ENCODE assay signal across 11 mouse cellular contexts in the genomic region with DNA sequence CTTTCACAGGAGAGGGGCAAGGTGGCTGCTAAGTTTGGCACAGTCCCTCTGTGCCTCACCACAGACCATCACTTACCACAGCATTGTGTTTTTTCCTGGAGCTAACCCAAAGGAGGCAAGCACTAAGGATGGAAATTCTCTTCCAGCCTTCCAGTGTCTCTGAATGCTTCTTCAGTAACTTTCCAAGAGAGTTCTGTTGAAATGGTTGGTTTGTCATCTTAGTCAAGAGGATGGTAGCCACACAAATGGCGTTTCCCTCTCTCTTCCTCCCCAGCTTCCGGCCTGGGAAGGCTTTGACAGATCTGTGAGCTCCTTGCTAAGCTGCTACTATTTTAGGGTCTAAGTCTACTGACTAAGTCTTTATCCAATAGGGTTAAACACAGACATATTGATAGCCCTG. TPM values are rescaled to one million over a fixed set of nuclear protein-coding genes. Genes with fewer than 3 reads are reported as not detected.
A peak's percentile ranks its signal among the peaks of the same experiment; 100 is the strongest.
DNase-seq lines count a peak whose midpoint lies in the region; ATAC-seq and TF ChIP-seq lines count a peak whose summit lies in the region.
"Had no signal": no experiment of that assay in that cellular context is flagged by ENCODE, and none has a peak within 500 bp of the region (broad histone marks: within the 10 kb centered on the region; RNA-seq: fewer than 3 reads in every experiment).

A gene (minus strand): TSS at position 247 of the 400 bp plus-strand sequence.

- peak within 1 kb of the TSS; percentile 87 for H3K4me2 ChIP-seq in forebrain, embryonic 13.5 days
- H3K4me2 ChIP-seq in midbrain, embryonic 12.5 days (replicated peaks) = peak within 1 kb of the TSS; percentile 70

- H3K36me3 ChIP-seq in forebrain, embryonic 13.5 days (ENCODE audit: poor library complexity, severe bottlenecking) = no peaks in the 10 kb centered on the region
- H3K36me3 ChIP-seq in midbrain, embryonic 12.5 days = no peaks in the 10 kb centered on the region

- no peak for TF ChIP-seq CTCF in layer of hippocampus, adult 2 months (conservative IDR thresholded peaks at IDR 0.05)

- H3K9me3 ChIP-seq in forebrain, embryonic 13.5 days (replicated peaks) = no peaks in the 10 kb centered on the region
- H3K9me3 ChIP-seq in midbrain, embryonic 12.5 days = no peaks in the 10 kb centered on the region
- H3K9me3 ChIP-seq: megakaryocyte, embryonic 14.5 days had no signal

- H3K27me3 ChIP-seq in forebrain, embryonic 13.5 days = no peaks in the 10 kb centered on the region
- no peaks in the 10 kb centered on the region for H3K27me3 ChIP-seq in midbrain, embryonic 12.5 days

- 62% methylated on average over 2 of the region's 2 CpGs for WGBS in forebrain, embryonic 13.5 days
- WGBS in midbrain, embryonic 12.5 days = 40% methylated on average over 2 of the region's 2 CpGs

- no peak within 1 kb of the TSS for H3K4me3 ChIP-seq in layer of hippocampus, adult 2 months
- H3K4me3 ChIP-seq in forebrain, embryonic 13.5 days = 0 out of 2 replicates have a peak within 1 kb of the TSS, but pooled peaks have one; percentile 95
- H3K4me3 ChIP-seq in midbrain, embryonic 12.5 days = peak within 1 kb of the TSS; percentile 99
- H3K4me3 ChIP-seq: megakaryocyte, embryonic 14.5 days had no signal

- 0 out of 2 replicates have a peak within 1 kb of the TSS, but pooled peaks have one; percentile 46 for H3K27ac ChIP-seq in layer of hippocampus, adult 2 months
- H3K27ac ChIP-seq in forebrain, embryonic 13.5 days = no peak within 1 kb of the TSS
- H3K27ac ChIP-seq in midbrain, embryonic 12.5 days (replicated peaks) = peak within 1 kb of the TSS; percentile 96; the same call in 1 of the 2 replicates

- no peak for ATAC-seq in forebrain, embryonic 13.5 days
- ATAC-seq in midbrain, embryonic 12.5 days (ENCODE audit: low FRiP score, low read depth) = no peak

- peak; percentile 8 for DNase-seq in embryo, embryonic 9.5 days (ENCODE audit: extremely low spot score)
- no peak for DNase-seq in embryo, embryonic 11 days
- no peak for DNase-seq in layer of hippocampus, adult 2 months (ENCODE audit: low spot score in 2 of 2)
- DNase-seq in layer of hippocampus, adult 18-20 months (ENCODE audit: low spot score in 2 of 2) = no peak
- no peak for DNase-seq in cerebellum, adult 9-10 months
- DNase-seq in layer of hippocampus, postnatal 25 days (ENCODE audit: extremely low spot score in 1 of 2, low spot score in 1 of 2) = no peak
- DNase-seq: heart, postnatal 10 days; thymus, postnatal 25 days had no signal

- peaks cover 73% of the 10 kb centered on the region for H3K4me1 ChIP-seq in forebrain, embryonic 13.5 days
- H3K4me1 ChIP-seq in midbrain, embryonic 12.5 days = peaks cover 88% of the 10 kb centered on the region

- peak within 1 kb of the TSS; percentile 88; the same call in 1 of the 2 replicates for H3K9ac ChIP-seq in forebrain, embryonic 13.5 days
- peak within 1 kb of the TSS; percentile 91; the same call in 1 of the 2 replicates for H3K9ac ChIP-seq in midbrain, embryonic 12.5 days (replicated peaks)

RNA-seq across cellular contexts. Expression of the gene that starts here (rescaled TPM):
- total RNA-seq in layer of hippocampus, adult 2 months (2021) = 1 to 10 TPM; 4.2 to 4.3 TPM
- total RNA-seq in layer of hippocampus, adult 18-20 months (2021) = 1 to 10 TPM; 3.5 to 5.0 TPM
- 16.2 and 20.3 TPM in 2 replicates for polyA plus RNA-seq in forebrain, embryonic 13.5 days (2015; fragmentation: Nextera tagmentation; extraction: Ambion mirVana)
- polyA plus RNA-seq in midbrain, embryonic 12.5 days (2016; fragmentation: Nextera tagmentation; extraction: Ambion mirVana) = 20.5 and 21.5 TPM in 2 replicates
- total RNA-seq in layer of hippocampus, postnatal 25 days (2021) = 1 to 10 TPM; 2.7 to 3.3 TPM
